8 mouse cellular contexts compared by ENCODE assay signal in genomic region chr10:121435546-121436257, GRCm38 (mm10). TPM values are rescaled to one million over a fixed set of nuclear protein-coding genes. Genes with fewer than 3 reads are reported as not detected.
DNase-seq lines count a peak whose midpoint lies in the region; ATAC-seq and TF ChIP-seq lines count a peak whose summit lies in the region.
"Had no signal": no experiment of that assay in that cellular context is flagged by ENCODE, and none has a peak within 500 bp of the region (broad histone marks: within the 10 kb centered on the region; RNA-seq: fewer than 3 reads in every experiment).

No protein-coding gene starts in this region.

- no peaks in the 10 kb centered on the region for H3K9me3 ChIP-seq in lung, embryonic 15.5 days
- H3K9me3 ChIP-seq in embryonic facial prominence, embryonic 12.5 days, result no peaks in the 10 kb centered on the region
- H3K9me3 ChIP-seq in neural tube, embryonic 12.5 days, result no peaks in the 10 kb centered on the region
- H3K9me3 ChIP-seq: midbrain, embryonic 10.5 days had no signal

- peak overlapping the region; percentile 60 for H3K27ac ChIP-seq in lung, embryonic 15.5 days
- peak overlapping the region; percentile 79 for H3K27ac ChIP-seq in embryonic facial prominence, embryonic 12.5 days
- H3K27ac ChIP-seq in neural tube, embryonic 12.5 days, result no peak overlapping the region
- H3K27ac ChIP-seq: midbrain, embryonic 10.5 days had no signal

- no peaks in the 10 kb centered on the region for H3K36me3 ChIP-seq in lung, embryonic 15.5 days
- H3K36me3 ChIP-seq in embryonic facial prominence, embryonic 12.5 days, result no peaks in the 10 kb centered on the region
- H3K36me3 ChIP-seq in neural tube, embryonic 12.5 days, result no peaks in the 10 kb centered on the region
- H3K36me3 ChIP-seq: midbrain, embryonic 10.5 days had no signal

- TF ChIP-seq POLR2A in lung, adult 2 months (IDR thresholded peaks at IDR 0.05; ENCODE audit: borderline replicate concordance, extremely low read depth, low read depth, low read length), result no peak

- peak overlapping the region; percentile 16; the same call in 1 of the 2 replicates for H3K4me2 ChIP-seq in lung, embryonic 15.5 days
- H3K4me2 ChIP-seq in embryonic facial prominence, embryonic 12.5 days (replicated peaks), result peak overlapping the region; percentile 40
- H3K4me2 ChIP-seq in neural tube, embryonic 12.5 days (replicated peaks), result peak overlapping the region; percentile 26; the same call in 1 of the 2 replicates

- H3K4me1 ChIP-seq in lung, embryonic 15.5 days, result peaks cover 94% of the 10 kb centered on the region
- H3K4me1 ChIP-seq in lung, adult 2 months (ENCODE audit: control insufficient read depth, insufficient read depth, low read length), result peaks cover 44% of the 10 kb centered on the region
- H3K4me1 ChIP-seq in embryonic facial prominence, embryonic 12.5 days, result peaks cover 69% of the 10 kb centered on the region
- peaks cover 22% of the 10 kb centered on the region for H3K4me1 ChIP-seq in neural tube, embryonic 12.5 days

- H3K27me3 ChIP-seq in lung, embryonic 15.5 days, result no peaks in the 10 kb centered on the region
- no peaks in the 10 kb centered on the region for H3K27me3 ChIP-seq in embryonic facial prominence, embryonic 12.5 days
- H3K27me3 ChIP-seq in neural tube, embryonic 12.5 days (replicated peaks), result no peaks in the 10 kb centered on the region

- ATAC-seq in lung, embryonic 15.5 days (ENCODE audit: borderline replicate concordance, extremely low read depth, low FRiP score, low TSS enrichment), result no peak
- no peak for ATAC-seq in embryonic facial prominence, embryonic 12.5 days (ENCODE audit: insufficient number of reproducible peaks, insufficient read depth, low FRiP score, low TSS enrichment)
- ATAC-seq in neural tube, embryonic 12.5 days (ENCODE audit: low FRiP score, low read depth), result no peak
- ATAC-seq in megakaryocyte, adult 5-6 weeks (ENCODE audit: poor library complexity, severe bottlenecking), result no peak

- WGBS in lung, embryonic 15.5 days, result 49% methylated on average over 28 of the region's 28 CpGs
- 55% methylated on average over 28 of the region's 28 CpGs for WGBS in lung, adult 2 months
- 21% methylated on average over 28 of the region's 28 CpGs for WGBS in embryonic facial prominence, embryonic 12.5 days
- WGBS in neural tube, embryonic 12.5 days, result 68% methylated on average over 28 of the region's 28 CpGs

- no peak overlapping the region for H3K9ac ChIP-seq in lung, embryonic 15.5 days
- H3K9ac ChIP-seq in embryonic facial prominence, embryonic 12.5 days, result no peak overlapping the region
- H3K9ac ChIP-seq in neural tube, embryonic 12.5 days, result no peak overlapping the region

- no peak for DNase-seq in lung, adult 2 months
- peak; percentile 62 for DNase-seq in kidney, adult 8-10 months
- DNase-seq in yolk sac, embryonic 10.5 days (ENCODE audit: low spot score), result no peak

- TF ChIP-seq CTCF in lung, adult 2 months (IDR thresholded peaks at IDR 0.05; ENCODE audit: insufficient read depth, low read length), result no peak

- H3K4me3 ChIP-seq in lung, embryonic 15.5 days, result no peak overlapping the region
- no peak overlapping the region for H3K4me3 ChIP-seq in lung, adult 2 months (replicated peaks; ENCODE audit: extremely low read depth, low read depth, low read length)
- no peak overlapping the region for H3K4me3 ChIP-seq in embryonic facial prominence, embryonic 12.5 days
- H3K4me3 ChIP-seq in neural tube, embryonic 12.5 days, result no peak overlapping the region
- H3K4me3 ChIP-seq: midbrain, embryonic 10.5 days had no signal

RNA-seq across cellular contexts. Expression of gene Rassf3, which starts 40.4 kb away (rescaled TPM):
- 18.3 and 20.8 TPM in 2 replicates for polyA plus RNA-seq in lung, embryonic 15.5 days (2015; fragmentation: Nextera tagmentation; extraction: Ambion mirVana)
- 66.7 and 97.0 TPM in 2 replicates for polyA plus RNA-seq in lung, adult 2 months (2012; rRNA removed)
- polyA plus RNA-seq in embryonic facial prominence, embryonic 12.5 days (2016; fragmentation: Nextera tagmentation; extraction: Ambion mirVana), result 23.1 and 24.7 TPM in 2 replicates
- 11.4 and 13.5 TPM in 2 replicates for polyA plus RNA-seq in neural tube, embryonic 12.5 days (2016; fragmentation: Nextera tagmentation; extraction: Ambion mirVana)
- 65.7 and 65.8 TPM in 2 replicates for total RNA-seq in megakaryocyte, adult 5-6 weeks (2015)
- total RNA-seq in megakaryocyte, adult 5-6 weeks (2017), result 56.4 and 56.8 TPM in 2 replicates

Comparison
In these comparisons a context has a peak if more than half of its experiments do, and no peak if none do; other contexts are left out.
1. DNase-seq: peak in kidney, adult 8-10 months (2 of 2); none in lung, adult 2 months (single experiment) and yolk sac, embryonic 10.5 days (single experiment).
2. Peak in every context shown above with its lines, with median percentiles within 50 percentile points of each other: H3K4me2 ChIP-seq.